Comparison of ENCODE assay signal across 8 mouse cellular contexts in genomic region chr5:134946857-134947255, GRCm38 (mm10). TPM values are rescaled to one million over a fixed set of nuclear protein-coding genes. Genes with fewer than 3 reads are reported as not detected.
DNase-seq lines count a peak whose midpoint lies in the region; ATAC-seq and TF ChIP-seq lines count a peak whose summit lies in the region.

Gene Cldn4, minus strand, starts transcription at chr5:134946934.

- H3K4me3 ChIP-seq in forebrain, embryonic 10.5 days = peak within 1 kb of the TSS; percentile 37
- H3K4me3 ChIP-seq in forebrain, embryonic 15.5 days = no peak within 1 kb of the TSS
- peak within 1 kb of the TSS; percentile 60 for H3K4me3 ChIP-seq in small intestine, adult 2 months (ENCODE audit: low read depth, low read length)

- peaks cover 36% of the 10 kb centered on the region for H3K4me1 ChIP-seq in forebrain, embryonic 10.5 days
- H3K4me1 ChIP-seq in forebrain, embryonic 15.5 days = 0 out of 2 replicates have a peak, but pooled peaks cover 4% of the 10 kb centered on the region
- peaks cover 21% of the 10 kb centered on the region for H3K4me1 ChIP-seq in small intestine, adult 2 months (ENCODE audit: control insufficient read depth, insufficient read depth, insufficient read length, low read length)

- TF ChIP-seq CTCF in small intestine, adult 2 months (IDR thresholded peaks at IDR 0.05; ENCODE audit: extremely low read depth, insufficient read length, insufficient replicate concordance, low read depth, low read length) = no peak

- no peaks in the 10 kb centered on the region for H3K9me3 ChIP-seq in forebrain, embryonic 10.5 days
- no peaks in the 10 kb centered on the region for H3K9me3 ChIP-seq in forebrain, embryonic 15.5 days

- no peak for DNase-seq in forebrain, embryonic 10.5 days (ENCODE audit: extremely low spot score, low spot score)
- peak; percentile 62 for DNase-seq in embryo, embryonic 11 days
- DNase-seq in kidney, postnatal 4 days = peak; percentile 64 to 78
- no peak for DNase-seq in adrenal gland, adult (ENCODE audit: inconsistent age in 2 of 2, low spot score in 1 of 2)
- no peak for DNase-seq in adrenal gland, postnatal 36 days

- H3K9ac ChIP-seq in forebrain, embryonic 15.5 days (replicated peaks) = no peak within 1 kb of the TSS

- no peak for ATAC-seq in forebrain, embryonic 15.5 days (replicated peaks)
- ATAC-seq in monocyte, adult 5-6 weeks (replicated peaks; ENCODE audit: insufficient number of reproducible peaks, low FRiP score, low TSS enrichment, poor library complexity, severe bottlenecking) = no peak

- 7% methylated on average over 11 of the region's 11 CpGs for WGBS in forebrain, embryonic 10.5 days
- WGBS in forebrain, embryonic 15.5 days = 8% methylated on average over 11 of the region's 11 CpGs
- 17% methylated on average over 11 of the region's 11 CpGs for WGBS in small intestine, adult 2 months

- H3K4me2 ChIP-seq in forebrain, embryonic 15.5 days (replicated peaks) = no peak within 1 kb of the TSS

- H3K36me3 ChIP-seq in forebrain, embryonic 10.5 days (replicated peaks) = no peaks in the 10 kb centered on the region
- H3K36me3 ChIP-seq in forebrain, embryonic 15.5 days = no peaks in the 10 kb centered on the region
- no peaks in the 10 kb centered on the region for H3K36me3 ChIP-seq in small intestine, adult 2 months (ENCODE audit: control insufficient read depth, insufficient read depth, low read length)

- peaks cover 50% of the 10 kb centered on the region for H3K27me3 ChIP-seq in forebrain, embryonic 10.5 days (ENCODE audit: poor library complexity, severe bottlenecking)
- peaks cover 35% of the 10 kb centered on the region for H3K27me3 ChIP-seq in forebrain, embryonic 15.5 days
- H3K27me3 ChIP-seq in small intestine, adult 2 months (ENCODE audit: control insufficient read depth, insufficient read depth, low read length) = peaks cover 6% of the 10 kb centered on the region

- peak; percentile 45 for TF ChIP-seq POLR2A in small intestine, adult 2 months (IDR thresholded peaks at IDR 0.05; ENCODE audit: low read depth, low read length)

- H3K27ac ChIP-seq in forebrain, embryonic 10.5 days = peak within 1 kb of the TSS; percentile 15; the same call in 1 of the 2 replicates
- H3K27ac ChIP-seq in forebrain, embryonic 15.5 days (replicated peaks) = no peak within 1 kb of the TSS
- 0 out of 2 replicates have a peak within 1 kb of the TSS, but pooled peaks have one; percentile 1 for H3K27ac ChIP-seq in small intestine, adult 2 months (ENCODE audit: insufficient read depth, low read depth, low read length)

RNA-seq across cellular contexts. Expression of gene Cldn4, which starts in this region (rescaled TPM):
- polyA plus RNA-seq in forebrain, embryonic 10.5 days (2016; fragmentation: Nextera tagmentation; extraction: Ambion mirVana) = 6.2 and 6.3 TPM in 2 replicates
- not detected in 2 replicates for polyA plus RNA-seq in forebrain, embryonic 15.5 days (2015; fragmentation: Nextera tagmentation; extraction: Ambion mirVana)
- polyA plus RNA-seq in small intestine, adult 2 months (2012; rRNA removed) = 112 and 571 TPM in 2 replicates
- not detected for total RNA-seq in adrenal gland, postnatal 36 days (2021)
- not detected in 3 replicates for total RNA-seq in monocyte, adult 5-6 weeks (2017)

Comparison
In these comparisons a context has a peak if more than half of its experiments do, and no peak if none do; other contexts are left out.
1. RNA of gene Cldn4 (polyA plus RNA-seq): 112 to 571 TPM in small intestine, adult 2 months; 6.2 to 6.3 TPM in forebrain, embryonic 10.5 days and not detected in forebrain, embryonic 15.5 days; every median in the first group is over 10 times any median in the second.
2. DNase-seq: peak in embryo, embryonic 11 days (single experiment) and kidney, postnatal 4 days (2 of 2); none in forebrain, embryonic 10.5 days (single experiment), adrenal gland, adult (0 of 2) and adrenal gland, postnatal 36 days (0 of 2).